Mouse (Mus musculus): ENCODE measurements around the gene Pced1b.

- TF ChIP-seq GATA1 (IDR thresholded peaks at IDR 0.05; ENCODE audit: borderline replicate concordance, low read length) (no peak), FLI1 (IDR thresholded peaks at IDR 0.05; ENCODE audit: low read length) (no peak)
These were observed 64.3 kb downstream of the Pced1b start for GRCm38 (mm10) chr15:97311211-97311610.

Data from megakaryocyte, embryonic 14.5 days (primary cell).